Mouse (Mus musculus) intestine, embryonic 14.5 days (tissue): ENCODE data around the gene D030056L22Rik. TPM values are rescaled to one million over a fixed set of nuclear protein-coding genes. Genes with fewer than 3 reads are reported as not detected.

Experiments used
- ATAC-seq: fragments of 200-750 bp; cut with Nextera tagmentation; replicated peaks from 2 replicates; pipeline ENCODE4 v1.8.0; 2017; ENCODE audit warnings: low read depth, moderate number of reproducible peaks, moderate TSS enrichment, moderate library complexity; ENCODE audit not compliant: low FRiP score, low TSS enrichment
- DNase-seq: peaks from one replicate; pipeline ENCODE4 v3.0.0-alpha.2; 2018; ENCODE audit warnings: low spot score
- H3K27ac ChIP-seq: fragments of 300-500 bp; sonication (generic); 2 replicates; pipeline ENCODE4 v1.5.1; 2014; ENCODE audit warnings: low read depth, mild to moderate bottlenecking, control low read depth
- H3K27me3 ChIP-seq: fragments of 300-500 bp; sonication (generic); replicated peaks from 2 replicates; pipeline ENCODE4 v1.6.1; 2014; ENCODE audit warnings: low read length, control low read depth; ENCODE audit not compliant: control insufficient read depth, insufficient read depth
- H3K36me3 ChIP-seq: fragments of 300-500 bp; sonication (generic); 2 replicates; pipeline ENCODE4 v1.6.1; 2014; ENCODE audit warnings: low read length, control low read depth; ENCODE audit not compliant: control insufficient read depth, insufficient read depth
- H3K4me1 ChIP-seq: fragments of 300-500 bp; sonication (generic); replicated peaks from 2 replicates; pipeline ENCODE4 v1.6.1; 2014; ENCODE audit warnings: low read length, control low read depth, mixed read lengths; ENCODE audit not compliant: control insufficient read depth, insufficient read depth
- H3K4me2 ChIP-seq: fragments of 300-500 bp; sonication (generic); 2 replicates; pipeline ENCODE4 v1.6.1; 2014; ENCODE audit warnings: low read length
- H3K4me3 ChIP-seq: fragments of 300-500 bp; sonication (generic); 2 replicates; pipeline ENCODE4 v1.5.1; 2014; ENCODE audit warnings: low read depth, low read length, control low read depth, mixed read lengths
- H3K9ac ChIP-seq: fragments of 300-500 bp; sonication (generic); 2 replicates; pipeline ENCODE4 v1.6.1; 2014; ENCODE audit warnings: mild to moderate bottlenecking, low read length
- H3K9me3 ChIP-seq: fragments of 300-500 bp; sonication (generic); 2 replicates; pipeline ENCODE4 v1.6.1; 2016; ENCODE audit warnings: low read length, control low read depth; ENCODE audit not compliant: control insufficient read depth
- WGBS: fragments of 180-500 bp; shearing (Covaris S2); extraction: QIAGEN DNeasy Blood & Tissue Kit; methylation state at CpG from one replicate; pipeline ENCODE4 v1.1.7; 2014; 5-methylcytosine and 5-hydroxymethylcytosine counted together
- polyA plus RNA-seq: library from polyadenylated mRNA; unstranded; fragments of >200 nt; fragmentation: Nextera tagmentation; extraction: Ambion mirVana; gene quantifications from 2 replicates; pipeline ENCODE4 v1.2.1, GENCODE M21; 2014

Gene D030056L22Rik
- polyA plus RNA-seq, 1 experiment from 2014 or later: 34.1 TPM

DNA sequence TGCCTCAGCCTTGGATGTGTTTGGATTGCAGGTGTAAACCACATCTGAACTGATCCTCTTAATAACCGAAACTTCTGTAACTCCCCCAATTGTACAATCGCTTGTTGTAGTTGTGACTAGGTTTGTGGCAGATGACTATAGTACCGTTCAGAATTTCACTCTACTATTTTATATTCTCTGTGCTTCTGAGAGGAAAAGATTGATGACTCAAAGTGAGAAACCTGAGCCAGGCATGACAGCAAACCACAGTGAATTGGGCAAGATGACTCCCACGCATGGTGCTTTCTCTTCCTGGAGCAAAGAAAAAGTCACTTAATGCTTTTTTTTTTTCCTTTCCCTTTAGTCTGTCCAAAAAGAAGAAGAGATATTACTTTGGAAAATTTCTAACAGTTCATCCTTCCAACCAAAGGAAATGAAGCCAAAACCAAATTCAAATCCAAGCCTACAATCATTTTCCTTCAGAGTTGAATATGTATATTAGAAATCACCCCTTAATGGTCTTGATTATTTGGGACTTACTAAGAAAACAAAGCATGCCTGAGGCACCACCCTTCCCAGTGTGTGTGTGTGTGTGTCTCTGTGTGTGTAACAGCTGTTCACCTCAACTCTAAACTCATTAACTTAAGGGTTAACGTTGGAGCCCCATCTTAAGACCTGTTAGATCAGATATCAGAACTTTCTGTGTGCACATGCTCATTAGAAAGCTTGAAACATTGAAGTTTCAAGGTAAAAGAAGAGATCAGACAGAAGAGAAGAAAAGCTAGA, 33.8 kb downstream of the D030056L22Rik start:
- no peak for ATAC-seq
- Histone ChIP-seq H3K9me3 (no peaks in the 10 kb centered on the region), H3K36me3 (no peaks in the 10 kb centered on the region), H3K9ac (no peak overlapping the region), H3K27ac (no peak overlapping the region), H3K4me3 (no peak overlapping the region), H3K4me2 (no peak overlapping the region), H3K27me3 (0 out of 2 replicates have a peak, but pooled peaks cover 7% of the 10 kb centered on the region), H3K4me1 (no peaks in the 10 kb centered on the region; the same call in 1 of the 2 replicates)
- DNase-seq: no peak
- whole genome bisulfite sequencing: 90% methylated on average over 5 of the region's 5 CpGs

DNA sequence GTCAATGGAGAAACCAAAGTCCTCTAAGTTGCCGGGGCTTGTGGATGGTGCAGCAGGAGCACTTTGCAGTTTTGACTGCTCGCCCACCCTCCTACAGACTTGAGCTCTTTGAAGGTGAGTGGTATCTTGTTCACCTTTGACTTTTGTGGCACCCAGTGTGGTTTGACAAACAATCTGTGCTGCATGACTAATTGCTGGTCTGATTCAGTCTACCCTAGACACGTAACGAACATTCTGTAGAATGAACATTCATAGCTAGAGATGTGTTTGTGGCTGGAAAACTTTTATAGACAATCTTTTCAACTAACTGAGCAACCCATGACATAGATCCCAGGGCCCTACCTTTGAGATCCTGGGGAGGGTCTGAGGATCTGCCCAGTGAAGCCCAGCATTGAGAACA, 34.4 kb downstream of the D030056L22Rik start:
- no peak overlapping the region for H3K27ac ChIP-seq
- WGBS: 90% methylated on average over 4 of the region's 4 CpGs
- H3K4me2 ChIP-seq: no peak overlapping the region
- H3K9me3 ChIP-seq: no peaks in the 10 kb centered on the region
- 0 out of 2 replicates have a peak, but pooled peaks cover 7% of the 10 kb centered on the region for H3K27me3 ChIP-seq
- no peak for DNase-seq
- no peaks in the 10 kb centered on the region for H3K36me3 ChIP-seq
- H3K4me1 ChIP-seq: no peaks in the 10 kb centered on the region; the same call in 1 of the 2 replicates
- no peak for ATAC-seq
- H3K4me3 ChIP-seq: no peak overlapping the region
- no peak overlapping the region for H3K9ac ChIP-seq

DNA sequence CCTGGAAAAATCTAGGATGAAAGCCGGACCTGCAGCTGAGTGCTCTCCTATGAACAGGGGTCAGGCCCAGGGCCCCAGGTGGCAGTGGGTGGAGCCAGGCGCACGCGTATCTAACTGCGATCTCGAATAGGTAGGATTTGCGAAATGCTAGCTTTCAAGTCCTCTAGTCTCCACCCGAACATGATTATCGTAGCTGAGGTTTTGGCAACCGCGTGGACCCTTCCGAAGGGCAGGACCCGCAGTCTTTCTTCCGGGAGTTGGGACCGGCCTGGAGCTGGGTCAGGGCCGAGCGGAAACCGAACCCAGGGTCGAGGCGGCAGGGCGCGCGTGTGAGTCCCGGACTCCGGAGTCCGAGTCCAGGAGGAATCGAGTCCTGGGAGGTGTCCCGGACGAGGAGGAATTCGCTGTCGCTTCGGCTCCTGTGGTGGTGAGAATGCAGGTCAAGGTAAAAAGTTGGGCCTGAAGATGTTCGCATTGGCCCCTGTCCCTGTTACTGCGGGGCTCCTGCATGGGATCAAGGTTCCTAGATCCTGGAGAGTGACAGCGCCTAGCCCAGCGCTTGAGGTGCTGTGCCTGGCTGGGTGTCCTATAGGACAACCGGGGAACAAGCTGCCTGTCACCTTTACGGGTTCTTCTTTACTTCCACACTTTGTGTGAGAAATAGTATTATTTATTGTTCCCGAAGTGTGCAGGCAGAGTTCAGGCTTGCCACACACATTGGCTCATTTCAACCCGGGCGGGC, 36.8 kb downstream of the D030056L22Rik start, which contains the start of gene Trpm6:
Trpm6 (plus strand) TSS at position 386 of the 742 bp plus-strand sequence.
- H3K4me3 ChIP-seq: peak within 1 kb of the TSS; percentile 40
- 0 out of 2 replicates have a peak within 1 kb of the TSS, but pooled peaks have one; percentile 16 for H3K9ac ChIP-seq
- H3K9me3 ChIP-seq: no peaks in the 10 kb centered on the region
- 0 out of 2 replicates have a peak, but pooled peaks cover 7% of the 10 kb centered on the region for H3K27me3 ChIP-seq
- ATAC-seq: peak; percentile 43; the same call in 1 of the 2 replicates
- 6% methylated on average over 41 of the region's 41 CpGs for WGBS
- peak; percentile 64 for DNase-seq
- H3K27ac ChIP-seq: no peak within 1 kb of the TSS
- H3K4me1 ChIP-seq: no peaks in the 10 kb centered on the region; the same call in 1 of the 2 replicates
- no peaks in the 10 kb centered on the region for H3K36me3 ChIP-seq
- peak within 1 kb of the TSS; percentile 76 for H3K4me2 ChIP-seq

DNA sequence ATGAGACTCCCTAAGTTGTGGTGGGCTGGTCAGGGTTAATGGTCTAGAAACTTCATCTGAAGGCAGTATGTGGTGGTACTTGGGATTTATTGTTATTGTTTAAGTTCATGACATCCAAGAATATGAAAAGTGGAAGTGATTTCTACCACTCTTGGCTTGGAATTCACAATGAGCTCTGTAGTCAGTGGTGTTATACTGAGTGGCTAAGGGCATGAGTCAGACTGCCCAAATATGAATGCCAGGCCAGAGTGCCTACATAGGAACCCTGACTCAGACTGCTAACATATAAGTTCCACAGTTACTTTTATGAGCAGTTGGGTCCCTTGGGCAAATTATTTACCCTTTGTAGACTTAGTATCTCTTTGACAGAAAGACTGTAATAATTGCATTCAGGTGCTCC, 44.2 kb downstream of the D030056L22Rik start:
- Histone ChIP-seq H3K27me3 (no peaks in the 10 kb centered on the region), H3K9ac (no peak overlapping the region), H3K4me3 (no peak overlapping the region), H3K27ac (no peak overlapping the region), H3K4me1 (no peaks in the 10 kb centered on the region), H3K36me3 (no peaks in the 10 kb centered on the region), H3K9me3 (no peaks in the 10 kb centered on the region), H3K4me2 (no peak overlapping the region)
- ATAC-seq (no peak), DNase-seq (no peak)

DNA sequence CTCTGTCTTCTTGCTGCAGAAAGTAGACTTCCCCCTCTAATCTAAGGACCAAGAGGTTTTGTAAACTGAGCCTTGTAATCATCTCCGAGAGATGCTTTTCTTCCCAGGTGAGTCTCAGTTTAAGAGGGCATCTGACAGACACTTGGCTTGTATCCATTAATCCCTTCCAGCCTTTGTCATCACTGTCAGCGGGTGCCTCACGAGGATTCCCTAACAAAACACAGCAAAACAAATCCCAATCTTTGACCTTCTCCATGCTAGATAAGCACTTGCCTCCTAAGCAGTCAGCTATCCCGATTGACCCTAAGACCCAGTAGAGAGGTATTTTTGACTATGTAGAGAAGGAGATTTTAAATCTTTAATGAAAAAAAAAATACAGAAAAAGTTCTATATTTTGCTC, 44.7 kb downstream of the D030056L22Rik start:
- no peak for ATAC-seq
- Histone ChIP-seq H3K4me1 (no peaks in the 10 kb centered on the region), H3K4me3 (no peak overlapping the region), H3K4me2 (no peak overlapping the region), H3K27ac (no peak overlapping the region), H3K27me3 (no peaks in the 10 kb centered on the region), H3K9ac (no peak overlapping the region), H3K36me3 (no peaks in the 10 kb centered on the region), H3K9me3 (no peaks in the 10 kb centered on the region)
- WGBS: 57% methylated on average over 4 of the region's 4 CpGs
- DNase-seq: no peak

DNA sequence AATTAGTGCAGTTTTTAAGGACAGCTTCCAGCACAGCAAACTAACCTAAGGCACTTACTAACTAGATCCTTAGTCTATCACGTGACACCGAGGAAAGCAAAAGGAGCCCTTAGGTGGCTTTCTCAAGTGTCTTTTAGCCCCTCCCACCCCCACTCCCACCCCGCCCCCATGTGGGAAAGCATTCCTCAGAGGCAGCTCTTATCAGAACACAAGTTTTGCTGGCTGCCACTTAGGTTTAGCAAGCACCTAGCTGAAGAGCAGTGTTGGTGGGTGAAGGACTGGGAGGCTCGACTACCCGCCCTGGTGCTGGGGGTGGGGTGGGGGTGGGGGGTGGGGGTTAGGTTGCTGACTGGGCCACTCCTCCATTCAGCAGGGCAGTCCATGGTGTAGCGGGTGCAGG, 45.3 kb downstream of the D030056L22Rik start:
- DNase-seq (no peak), ATAC-seq (no peak)
- Histone ChIP-seq H3K27ac (no peak overlapping the region), H3K4me2 (no peak overlapping the region), H3K4me1 (no peaks in the 10 kb centered on the region), H3K36me3 (no peaks in the 10 kb centered on the region), H3K27me3 (no peaks in the 10 kb centered on the region), H3K9me3 (no peaks in the 10 kb centered on the region), H3K4me3 (no peak overlapping the region), H3K9ac (no peak overlapping the region)
- 37% methylated on average over 6 of the region's 6 CpGs for WGBS

DNA sequence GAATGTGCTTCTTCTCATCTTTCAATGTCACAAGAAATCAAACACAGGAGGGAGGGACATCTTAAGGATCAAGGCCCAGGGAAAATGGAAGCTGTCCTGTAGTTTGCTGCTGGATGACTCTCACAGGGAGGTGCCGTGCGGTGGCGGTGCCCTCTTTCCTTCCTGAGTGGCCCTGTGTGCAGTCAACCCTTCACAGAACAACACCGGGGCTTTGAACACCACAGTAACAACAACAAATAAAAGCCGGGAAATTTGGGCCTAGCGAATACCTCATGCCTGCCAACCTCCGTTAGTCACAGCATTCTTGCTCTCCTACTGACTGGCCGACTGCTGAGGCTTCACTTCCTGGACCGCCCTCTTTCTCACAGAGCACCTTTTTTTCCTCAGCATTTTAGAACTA, 45.9 kb downstream of the D030056L22Rik start:
- no peak for DNase-seq
- no peaks in the 10 kb centered on the region for H3K9me3 ChIP-seq
- no peak overlapping the region for H3K27ac ChIP-seq
- H3K9ac ChIP-seq: no peak overlapping the region
- H3K4me1 ChIP-seq: no peaks in the 10 kb centered on the region
- WGBS: 64% methylated on average over 9 of the region's 9 CpGs
- no peaks in the 10 kb centered on the region for H3K36me3 ChIP-seq
- H3K4me2 ChIP-seq: no peak overlapping the region
- H3K4me3 ChIP-seq: no peak overlapping the region
- H3K27me3 ChIP-seq: no peaks in the 10 kb centered on the region
- ATAC-seq: no peak

DNA sequence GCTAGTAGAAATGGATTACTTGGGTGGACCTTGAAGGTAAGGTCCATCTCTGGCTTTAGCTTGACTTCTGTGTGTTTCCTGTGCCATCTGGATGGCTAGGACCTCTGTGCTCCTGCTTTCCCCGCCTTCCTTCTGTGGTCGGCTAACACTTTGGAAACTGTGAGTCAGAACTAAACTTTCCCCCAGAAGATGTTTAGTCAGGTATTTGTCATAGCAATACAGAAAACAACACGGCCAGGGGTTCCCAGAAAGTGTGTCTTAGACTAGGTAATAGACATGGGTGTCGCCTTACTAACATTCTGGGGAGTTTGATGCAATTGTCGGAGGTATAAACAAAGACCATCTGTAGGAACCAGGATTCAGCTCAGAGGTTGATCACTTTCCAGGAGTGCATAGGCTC, 53.4 kb downstream of the D030056L22Rik start:
- Histone ChIP-seq H3K9me3 (no peaks in the 10 kb centered on the region), H3K27ac (no peak overlapping the region), H3K36me3 (no peaks in the 10 kb centered on the region), H3K4me1 (no peaks in the 10 kb centered on the region), H3K4me2 (no peak overlapping the region), H3K4me3 (no peak overlapping the region), H3K9ac (no peak overlapping the region), H3K27me3 (no peaks in the 10 kb centered on the region)
- WGBS: 77% methylated on average over 5 of the region's 5 CpGs
- ATAC-seq: no peak
- DNase-seq: no peak
